Mouse (Mus musculus): Measurements from ENCODE around the gene Pakap.

DNA sequence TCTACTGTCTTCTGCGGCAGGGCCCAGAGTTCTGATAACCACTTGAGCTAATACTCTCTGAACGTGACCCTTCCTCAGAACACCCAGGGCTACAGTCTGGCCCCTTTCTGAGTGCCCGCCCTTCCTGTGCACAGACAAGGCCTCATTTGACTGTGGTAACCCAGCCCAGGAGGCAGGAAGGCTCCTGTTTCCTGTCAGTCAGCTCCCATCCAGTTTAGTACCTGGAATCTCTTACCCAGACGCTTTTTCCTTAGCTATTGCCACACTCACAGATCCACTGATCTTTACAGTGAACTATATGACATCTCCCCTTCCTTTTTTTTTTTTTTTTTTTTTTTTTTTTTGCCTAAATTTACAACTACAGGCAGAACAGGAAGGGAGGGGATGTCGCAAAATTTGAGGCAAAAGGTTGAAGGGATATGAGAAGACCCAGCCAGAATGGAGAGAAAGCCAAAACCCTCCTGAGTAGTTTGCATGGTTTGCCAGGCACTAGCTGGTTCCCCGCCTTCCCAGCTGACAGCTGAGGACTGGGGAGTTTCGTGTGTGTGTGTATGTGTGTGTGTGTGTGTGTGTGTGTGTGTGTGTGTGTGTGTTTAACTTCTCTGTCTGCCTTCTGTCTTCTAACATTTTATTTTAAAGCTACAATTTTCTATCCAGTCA, 245.1 kb downstream of the Pakap start:
- TF ChIP-seq CTCF (IDR thresholded peaks at IDR 0.05; ENCODE audit: borderline replicate concordance, insufficient read depth, low read length) (no peak), POLR2A (IDR thresholded peaks at IDR 0.05; ENCODE audit: low read depth, low read length) (no peak)
